ENCODE assay signal across 8 mouse cellular contexts in genomic region chr14:57664822-57665627, GRCm38 (mm10). TPM values are rescaled to one million over a fixed set of nuclear protein-coding genes. Genes with fewer than 3 reads are reported as not detected.
DNase-seq lines count a peak whose midpoint lies in the region; ATAC-seq lines count a peak whose summit lies in the region.

Gene Xpo4 (minus strand): TSS chr14:57665430.

- peak; percentile 98 for ATAC-seq in hindbrain, embryonic 16.5 days

- no peaks in the 10 kb centered on the region for H3K27me3 ChIP-seq in hindbrain, embryonic 16.5 days (replicated peaks; ENCODE audit: control insufficient read depth, insufficient read depth, low read length)

- H3K36me3 ChIP-seq in hindbrain, embryonic 16.5 days (ENCODE audit: control insufficient read depth, insufficient read depth, low read length) = no peaks in the 10 kb centered on the region

- H3K4me3 ChIP-seq in hindbrain, embryonic 16.5 days (ENCODE audit: low read length) = peak within 1 kb of the TSS; percentile 93

- H3K4me2 ChIP-seq in hindbrain, embryonic 16.5 days (ENCODE audit: low read length) = peak within 1 kb of the TSS; percentile 94

- DNase-seq in ZHBTc4 (ENCODE audit: low read depth, low spot score) = peak; percentile 88
- DNase-seq in cerebellum, postnatal 4 days (ENCODE audit: low spot score in 2 of 2) = peak; percentile 60 to 79
- DNase-seq in gastrocnemius, adult 18-20 months (ENCODE audit: low spot score) = peak; percentile 72
- DNase-seq in left cerebral cortex, adult 18-20 months (ENCODE audit: low spot score in 2 of 2) = peak; percentile 77 to 88
- DNase-seq in lung, postnatal 4 days = peak; percentile 86 to 89
- DNase-seq in retina, postnatal 1 day = peak; percentile 94
- DNase-seq in thymus, postnatal 4 days = peak; percentile 90

- H3K27ac ChIP-seq in hindbrain, embryonic 16.5 days (ENCODE audit: low read depth, low read length) = peak within 1 kb of the TSS; percentile 98

- H3K9me3 ChIP-seq in hindbrain, embryonic 16.5 days (ENCODE audit: control insufficient read depth, low read length) = no peaks in the 10 kb centered on the region

- WGBS in hindbrain, embryonic 16.5 days = under 1% methylated on average over 73 of the region's 80 CpGs

- H3K9ac ChIP-seq in hindbrain, embryonic 16.5 days (ENCODE audit: low read depth, low read length) = peak within 1 kb of the TSS; percentile 95

- peaks cover 14% of the 10 kb centered on the region for H3K4me1 ChIP-seq in hindbrain, embryonic 16.5 days (ENCODE audit: control insufficient read depth, insufficient read depth, low read depth, low read length)

RNA-seq across cellular contexts. Expression of gene Xpo4, which starts in this region (rescaled TPM):
- 10 to 100 TPM; 10.1 to 10.9 TPM for total RNA-seq in gastrocnemius, adult 18-20 months (2021)
- polyA plus RNA-seq in hindbrain, embryonic 16.5 days (2015; fragmentation: Nextera tagmentation; extraction: Ambion mirVana) = 9.8 and 11.0 TPM in 2 replicates
- total RNA-seq in left cerebral cortex, adult 18-20 months (2021) = 10 to 100 TPM; 12.3 to 12.8 TPM

Comparison
In these comparisons a context has a peak if more than half of its experiments do, and no peak if none do; other contexts are left out.
1. Peak in every context shown above with its lines: DNase-seq, ATAC-seq, H3K4me3 ChIP-seq and H3K27ac ChIP-seq.